Mouse (Mus musculus) embryo, embryonic 11 days (tissue): ENCODE measurements around the gene Slc25a42.
A peak's percentile ranks its signal among the peaks of the same experiment; 100 is the strongest.

Experiments
- DNase-seq: peaks from one replicate; pipeline ENCODE4 v3.0.0-alpha.2; 2015

The Slc25a42 gene

DNA sequence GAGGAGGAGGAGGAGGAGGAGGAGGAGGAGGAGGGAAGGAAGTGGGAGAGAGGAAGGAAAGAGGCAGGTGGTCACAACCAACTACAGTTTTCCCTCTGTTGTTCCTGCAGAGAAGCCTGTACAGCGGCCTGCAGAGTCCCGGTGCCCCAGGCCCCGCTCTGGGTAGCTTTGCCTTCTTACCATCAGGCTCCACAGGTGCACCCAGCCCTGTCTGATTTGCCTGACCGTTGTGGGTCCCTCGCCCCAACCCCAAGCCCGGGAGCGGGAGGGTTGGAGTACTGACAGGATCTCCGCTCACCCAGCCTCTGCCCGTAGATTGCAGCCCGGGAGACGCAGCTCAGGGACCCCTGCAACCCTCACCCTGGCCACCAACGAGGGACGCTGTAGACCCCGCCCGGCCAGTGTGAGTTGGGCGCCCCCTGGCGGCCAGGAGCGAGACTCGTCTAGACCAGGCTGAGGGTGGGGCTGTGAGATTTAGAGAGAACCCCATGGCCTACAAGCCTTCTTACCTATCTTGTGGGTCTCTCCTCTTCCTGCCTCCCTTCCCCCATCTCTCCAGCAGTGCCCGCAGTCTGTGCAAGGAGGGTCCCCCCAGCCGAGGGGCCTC, 45.5 kb downstream of the Slc25a42 start:
- peak; percentile 91 for DNase-seq

DNA sequence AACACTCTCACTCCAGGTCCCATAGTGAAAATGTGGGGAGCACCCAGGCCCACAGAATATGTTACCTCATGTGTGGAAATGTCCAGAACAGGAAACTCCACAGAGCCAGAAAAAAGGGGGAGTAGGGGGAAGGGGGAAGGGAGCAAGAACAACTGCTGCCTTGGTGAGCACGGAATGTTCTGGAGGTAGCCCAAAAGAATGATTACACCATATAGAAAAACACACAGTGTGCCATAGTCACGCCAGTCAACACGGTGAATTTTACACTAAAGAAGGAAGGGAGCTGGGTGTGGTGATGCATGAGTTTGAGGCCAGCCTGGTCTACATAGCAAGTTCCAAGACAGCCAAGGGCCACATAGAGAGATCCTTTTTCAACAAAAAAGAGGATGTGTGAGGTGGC, 48.8 kb downstream of the Slc25a42 start:
- DNase-seq, result no peak

DNA sequence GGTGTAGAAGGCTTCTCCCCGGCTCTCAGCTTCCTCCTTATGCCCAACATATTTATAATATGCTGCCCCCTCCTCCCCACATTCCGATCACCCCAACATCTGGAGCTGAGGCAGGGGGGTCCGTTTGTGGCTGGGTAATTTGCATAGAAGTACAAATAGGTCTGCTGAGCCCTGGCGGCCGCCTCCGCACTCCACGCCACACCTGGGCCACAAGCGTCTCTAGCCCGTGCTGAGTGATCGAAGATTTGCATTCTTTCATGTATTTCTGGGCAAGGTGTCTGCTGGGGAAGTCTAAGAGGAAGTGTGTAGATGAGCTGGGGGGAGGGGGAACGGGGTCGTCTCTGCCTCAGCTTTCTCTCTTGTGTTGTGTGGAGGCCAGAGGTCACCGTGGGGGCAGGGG, 52.1 kb downstream of the Slc25a42 start:
- DNase-seq, result no peak

DNA sequence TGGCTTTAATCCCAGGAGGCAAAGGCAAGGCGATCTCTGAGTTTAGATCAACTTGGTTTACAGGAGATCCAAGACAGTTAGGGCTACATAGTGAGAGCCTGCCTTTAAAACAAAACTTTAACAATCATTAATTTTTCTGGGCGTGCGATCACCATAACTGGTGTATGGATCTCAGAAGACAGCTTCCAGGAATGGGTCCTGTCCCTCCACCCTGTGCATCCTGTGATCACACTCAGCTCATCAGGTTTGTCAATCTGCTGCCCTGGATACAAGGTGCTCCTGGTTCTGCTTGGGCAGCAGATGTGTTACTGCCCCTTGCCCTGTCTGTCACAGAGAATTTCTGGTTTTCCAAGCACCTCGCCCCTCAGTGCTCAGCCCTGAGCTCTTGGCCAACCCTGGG, 52.9 kb downstream of the Slc25a42 start:
- DNase-seq, result no peak

DNA sequence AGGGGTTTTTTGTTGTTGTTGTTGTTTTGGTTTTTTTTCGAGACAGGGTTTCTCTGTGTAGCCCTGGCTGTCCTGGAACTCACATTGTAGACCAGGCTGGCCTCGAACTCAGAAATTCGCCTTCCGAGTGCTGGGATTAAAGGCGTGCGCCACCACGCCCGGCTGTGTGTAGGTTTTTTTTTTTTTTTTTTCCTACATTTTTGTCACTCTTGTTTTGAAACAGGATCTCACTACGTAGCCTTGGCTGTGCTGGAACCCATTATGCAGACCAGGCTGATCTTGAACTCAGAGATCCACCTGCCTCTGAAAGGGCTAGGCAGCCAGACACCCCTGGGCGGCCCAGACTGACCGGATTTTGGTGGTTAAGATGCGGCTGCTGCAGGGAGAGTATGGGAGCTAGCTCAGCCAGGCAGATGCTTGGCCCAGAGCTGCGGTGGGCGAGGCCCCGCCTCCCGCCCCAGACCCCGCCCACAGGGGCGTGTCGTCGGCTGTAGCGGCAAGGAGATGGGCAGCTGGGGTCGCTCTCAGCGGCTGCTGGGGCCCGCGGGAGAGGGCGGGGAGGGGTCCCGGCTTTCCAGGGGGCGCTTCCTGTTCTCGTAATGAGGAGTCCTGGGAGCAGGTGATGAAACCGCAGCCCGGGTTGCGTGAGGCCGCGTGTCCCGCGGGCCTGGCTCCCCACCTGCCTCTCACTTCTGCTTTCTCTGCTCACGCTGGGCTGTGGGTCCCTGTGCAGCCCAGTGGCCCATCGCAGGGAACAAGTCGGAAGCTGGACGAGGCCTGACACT, 53.8 kb downstream of the Slc25a42 start:
- DNase-seq, result peak; percentile 89

DNA sequence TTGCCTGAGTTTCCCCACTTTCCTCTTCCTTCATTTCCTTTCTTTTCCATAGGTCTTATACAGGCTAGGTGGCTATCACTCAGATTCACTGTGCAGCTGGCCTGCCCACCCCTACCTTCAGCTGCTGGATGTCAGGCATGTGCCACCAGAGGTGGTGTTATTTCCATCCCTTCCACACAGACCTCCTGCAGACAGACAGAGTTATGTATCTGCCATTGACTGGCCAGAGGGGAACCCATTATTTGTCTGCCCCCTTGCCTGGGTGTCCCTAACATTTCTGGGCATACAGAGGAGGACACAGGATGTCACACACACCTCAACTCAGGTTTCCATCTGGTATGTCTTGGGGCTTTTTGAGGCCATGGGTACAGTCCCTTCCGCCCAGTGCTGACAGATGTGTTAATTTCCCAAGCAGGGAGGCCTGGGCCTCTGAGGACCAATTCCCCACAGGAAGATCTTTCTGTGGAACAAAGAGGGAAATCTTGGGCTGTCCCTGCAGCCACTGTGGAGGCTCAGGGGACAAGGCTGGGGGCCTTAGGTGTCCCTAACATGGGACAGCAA, 54.8 kb downstream of the Slc25a42 start:
- no peak for DNase-seq

DNA sequence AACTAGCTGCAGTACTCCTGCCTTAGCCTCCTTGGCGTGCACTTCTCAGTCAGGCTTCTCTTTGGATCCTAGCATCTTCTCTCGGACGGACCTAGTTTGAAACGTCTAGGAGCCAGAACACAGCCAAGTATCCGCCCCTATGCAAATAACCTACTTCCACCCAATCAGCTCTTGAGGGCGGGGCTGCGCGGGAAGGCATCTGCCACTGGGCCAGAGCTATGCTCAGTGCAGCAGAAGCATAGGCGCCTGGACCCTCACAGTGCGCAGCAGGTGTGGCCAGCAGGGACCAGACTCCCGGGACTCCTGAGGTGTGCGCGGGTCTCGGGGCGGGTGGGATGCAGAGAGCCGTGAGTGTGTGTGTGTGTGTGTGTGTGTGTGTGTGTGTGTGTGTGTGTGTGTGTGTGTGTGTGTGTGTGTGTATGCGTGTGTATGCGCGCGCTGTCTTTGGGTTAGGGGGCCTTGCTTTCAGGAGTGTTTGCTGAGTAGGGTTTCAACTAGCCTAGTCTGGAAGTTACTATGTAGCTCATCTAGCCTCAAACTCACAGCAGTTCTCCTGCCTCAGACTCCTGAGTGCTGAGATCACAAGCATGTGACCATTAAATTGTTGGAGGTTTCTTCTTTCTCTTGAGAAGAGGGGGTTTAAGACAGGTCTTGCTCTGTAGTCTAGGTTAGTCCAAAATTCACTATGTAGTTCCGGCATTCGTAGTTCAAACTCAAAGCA, 59.4 kb downstream of the Slc25a42 start:
- peak; percentile 91 for DNase-seq

DNA sequence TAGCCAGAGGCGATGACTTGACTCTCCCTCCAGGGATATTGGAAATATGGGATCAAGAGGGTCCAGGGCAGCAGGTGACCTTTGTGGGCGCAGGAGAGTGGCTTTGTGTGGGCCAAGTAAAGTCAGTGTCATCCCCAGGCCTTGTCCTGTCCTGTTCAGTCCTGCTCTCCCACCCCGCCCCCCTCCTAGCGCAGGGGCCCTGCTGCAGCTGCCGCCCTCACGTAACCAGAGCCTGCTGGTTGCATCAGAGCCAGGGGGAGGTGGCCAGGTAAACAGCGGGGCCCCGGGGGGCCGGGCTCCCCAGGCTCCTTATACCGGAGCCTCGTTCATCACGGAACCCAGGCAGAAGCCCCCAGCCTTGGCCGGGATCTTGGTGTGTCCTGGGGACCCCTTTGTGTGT, 61.9 kb downstream of the Slc25a42 start:
- peak; percentile 30 for DNase-seq

DNA sequence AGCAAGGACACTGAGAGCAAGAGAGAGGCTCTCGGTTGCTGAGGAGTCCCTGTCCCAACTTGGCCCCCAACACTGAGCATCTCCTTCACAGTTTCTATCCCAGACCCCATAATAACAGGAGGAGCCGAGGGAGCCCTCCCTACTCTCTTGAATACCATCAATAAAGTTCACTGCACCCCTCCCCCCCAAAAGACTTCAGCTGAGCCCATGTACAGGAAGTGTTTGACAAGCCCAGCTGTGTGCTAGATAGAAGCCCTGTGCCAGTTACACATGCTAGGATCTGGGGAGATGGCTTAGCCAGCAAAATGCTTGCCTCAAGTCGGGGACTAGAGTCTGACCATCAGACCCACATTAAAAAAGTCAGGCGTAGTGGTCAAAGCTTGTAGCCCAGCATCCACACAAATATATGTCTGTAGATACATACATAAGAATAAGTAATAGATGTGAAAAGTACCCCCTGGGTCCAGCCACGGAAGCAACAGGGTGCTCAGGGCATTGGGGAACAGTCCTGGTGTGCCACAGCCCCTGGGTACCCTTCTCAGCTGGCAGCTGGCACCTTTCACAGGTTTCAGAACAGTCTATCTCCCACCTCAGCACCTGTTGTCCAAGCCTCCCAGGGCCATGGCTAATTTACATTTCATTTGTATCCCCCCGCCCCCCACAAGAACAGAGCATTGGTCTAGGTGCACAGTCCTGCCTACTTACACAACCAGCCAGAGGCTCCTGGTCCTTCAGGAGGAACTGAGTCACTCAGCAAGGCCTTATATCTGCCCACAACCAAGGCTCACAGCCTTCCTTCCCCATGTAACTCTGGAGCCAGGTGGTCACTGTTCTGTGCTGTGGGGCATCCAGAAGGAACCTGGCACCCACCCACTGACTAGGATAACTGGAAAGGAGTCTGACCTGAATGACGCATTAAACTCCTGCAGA, 64.2 kb downstream of the Slc25a42 start:
- DNase-seq, result no peak

DNA sequence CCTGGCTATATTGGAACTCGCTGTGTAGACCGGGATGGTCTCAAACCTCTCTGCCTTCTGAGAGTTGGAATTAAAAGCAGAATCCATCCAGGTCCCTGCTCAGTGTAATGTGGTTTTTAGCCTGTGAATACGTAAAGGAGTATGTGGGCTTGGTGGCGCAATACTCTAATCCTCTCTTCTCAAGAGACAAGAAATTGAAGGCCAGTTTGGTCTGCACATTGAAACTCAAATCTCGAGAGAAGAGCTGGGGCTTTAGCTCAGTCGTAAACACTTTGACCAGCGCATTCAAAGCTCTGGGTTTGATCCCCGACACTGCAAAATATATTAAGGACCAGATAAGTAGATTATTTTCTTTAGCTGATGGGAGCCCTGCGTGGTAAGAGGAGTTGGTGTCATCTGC, 72.1 kb downstream of the Slc25a42 start:
- no peak for DNase-seq

DNA sequence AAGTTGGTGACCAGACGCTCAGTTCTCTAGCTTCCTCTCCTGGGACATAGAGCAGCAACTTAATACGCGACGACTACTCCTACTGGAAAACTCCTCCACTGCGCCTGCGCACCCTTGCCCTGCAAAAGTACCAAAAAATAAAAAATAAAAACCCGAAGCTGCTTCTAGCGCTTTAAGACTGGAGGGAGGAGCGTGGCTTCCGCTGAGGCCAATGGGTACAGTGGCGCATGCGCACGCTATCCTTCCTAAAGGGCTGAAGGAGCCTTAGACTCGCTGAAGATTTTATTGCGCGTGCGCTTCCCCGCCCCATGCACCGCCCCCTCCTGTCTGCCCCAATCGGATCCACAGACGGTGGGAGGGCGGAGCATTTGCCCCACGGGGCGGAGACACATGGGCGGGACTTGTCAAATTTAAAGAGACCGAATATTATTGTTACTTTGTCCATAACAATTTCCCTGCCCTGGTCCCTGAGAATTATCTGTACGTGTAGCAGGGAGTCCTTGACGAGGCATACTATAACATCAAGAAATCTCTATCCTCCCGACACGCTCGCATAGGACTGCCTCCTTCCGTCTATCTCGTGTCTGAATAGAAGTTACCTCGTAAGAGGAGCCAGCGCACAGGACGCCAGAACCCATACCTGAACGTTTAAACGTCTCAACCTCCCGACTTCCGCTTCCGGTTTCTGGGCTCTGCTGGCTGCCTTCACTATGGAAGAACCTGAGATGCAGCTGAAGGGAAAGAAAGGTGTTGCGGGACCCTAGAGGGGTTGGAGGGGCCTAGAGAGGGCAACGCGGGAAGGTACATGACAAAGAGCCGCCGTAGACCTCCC, 72.9 kb downstream of the Slc25a42 start, which contains the start of the genes Rfxank, Borcs8 and Mef2b:
Rfxank (minus strand) TSS at position 129 of the 832 bp plus-strand sequence.
Borcs8 (plus strand) TSS at position 474 of the 832 bp plus-strand sequence.
Mef2b (plus strand) TSS at position 686 of the 832 bp plus-strand sequence.
- peak; percentile 99 for DNase-seq

DNA sequence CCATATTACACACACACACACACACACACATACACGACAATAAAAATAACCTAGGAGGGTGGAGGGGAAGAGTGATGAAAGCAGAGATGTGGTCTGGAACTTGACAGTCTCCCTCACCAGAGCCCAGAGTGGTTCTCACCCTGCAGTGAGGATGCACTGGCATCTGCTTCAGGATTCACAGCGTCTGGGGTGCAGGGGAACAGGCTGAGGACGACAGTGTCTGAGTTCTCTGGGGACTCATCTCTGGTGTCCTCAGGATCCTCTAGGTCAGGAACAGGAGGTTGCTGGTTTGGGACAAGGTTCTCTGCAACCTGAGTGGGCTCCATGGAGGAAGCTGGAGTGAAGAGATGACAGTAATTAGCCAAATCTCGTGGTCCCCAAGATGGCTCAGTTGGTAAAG, 74.2 kb downstream of the Slc25a42 start:
- DNase-seq, result no peak

DNA sequence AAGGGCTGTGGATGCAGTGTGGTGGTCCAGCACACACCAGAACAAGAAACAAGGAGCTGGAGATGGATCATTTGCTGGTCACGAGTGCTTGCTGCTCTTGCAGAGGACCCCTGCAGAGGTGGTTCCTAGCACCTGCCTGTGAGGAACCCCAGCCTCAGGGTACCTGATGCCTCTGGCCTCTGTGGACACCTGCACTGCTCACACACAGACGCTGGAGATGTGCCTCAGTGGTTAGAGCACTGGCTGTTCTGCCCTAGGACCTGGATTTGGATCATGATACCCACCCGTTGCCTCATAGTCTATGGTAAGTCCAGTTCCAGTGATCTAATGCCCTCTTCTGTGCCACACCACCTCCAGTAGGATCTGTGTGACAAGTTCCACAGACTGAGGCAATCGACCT, 75.5 kb downstream of the Slc25a42 start:
- DNase-seq, result no peak

DNA sequence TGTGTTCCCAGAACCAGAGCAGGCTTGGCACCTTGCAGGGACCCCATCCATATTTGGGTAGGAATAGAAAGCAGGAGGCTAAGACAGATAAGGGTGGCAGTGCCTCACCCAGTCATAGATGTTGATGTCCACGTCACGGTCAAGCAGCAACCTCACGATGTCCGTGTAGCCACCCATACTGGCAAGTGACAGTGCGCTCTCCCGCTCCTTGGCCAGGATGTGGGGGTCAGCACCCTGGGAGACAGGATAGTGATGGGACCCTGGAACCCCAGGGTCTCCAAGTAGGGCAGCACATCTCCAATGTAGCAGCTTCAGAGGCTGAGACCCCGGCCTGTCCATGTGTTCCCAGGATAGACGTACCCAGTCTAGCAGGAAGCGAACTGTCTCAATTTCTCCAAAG, 77.2 kb downstream of the Slc25a42 start:
- DNase-seq, result no peak
